Mouse (Mus musculus): ENCODE measurements around the gene Rfc2. TPM values are rescaled to one million over a fixed set of nuclear protein-coding genes. Genes with fewer than 3 reads are reported as not detected.

Rfc2 gene
- total RNA-seq, 2 experiments from 2014 or later = 125 to 279 TPM

DNA sequence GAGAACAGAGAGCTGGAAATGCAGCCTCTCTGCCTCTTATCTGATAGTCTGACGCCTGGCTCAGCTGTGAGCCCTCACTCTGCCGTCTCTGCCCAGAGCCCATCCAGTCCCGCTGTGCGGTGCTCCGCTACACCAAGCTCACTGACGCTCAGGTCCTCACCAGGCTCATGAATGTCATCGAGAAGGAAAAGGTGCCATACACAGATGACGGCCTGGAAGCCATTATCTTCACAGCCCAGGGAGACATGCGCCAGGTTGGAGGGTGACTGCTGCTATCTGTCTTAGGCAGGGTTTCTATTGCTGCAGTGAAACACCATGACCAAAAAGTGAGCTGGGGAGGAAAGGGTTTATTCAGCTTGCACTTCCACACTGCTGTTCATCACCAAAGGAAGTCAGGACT, 11.9 kb downstream of the Rfc2 start:
- peak; percentile 96 for ATAC-seq (replicated peaks; ENCODE audit: low FRiP score, low TSS enrichment, poor library complexity, severe bottlenecking)

- no peak for ATAC-seq (replicated peaks; ENCODE audit: low FRiP score, low TSS enrichment, poor library complexity, severe bottlenecking)
Observed at GRCm38 (mm10) chr5:134597711-134598110, 16.5 kb downstream of the Rfc2 start.

- ATAC-seq (replicated peaks; ENCODE audit: low FRiP score, low TSS enrichment, poor library complexity, severe bottlenecking) = no peak
Observed at GRCm38 (mm10) chr5:134604376-134604775, 23.2 kb downstream of the Rfc2 start.

- ATAC-seq (replicated peaks; ENCODE audit: low FRiP score, low TSS enrichment, poor library complexity, severe bottlenecking) = peak; percentile 44; the same call in 1 of the 2 replicates
Observed at GRCm38 (mm10) chr5:134606314-134606713, 25.1 kb downstream of the Rfc2 start.

GRCm38 (mm10) chr5:134607121-134607520, 26.0 kb downstream of the Rfc2 start:
- ATAC-seq (replicated peaks; ENCODE audit: low FRiP score, low TSS enrichment, poor library complexity, severe bottlenecking) = no peak

DNA sequence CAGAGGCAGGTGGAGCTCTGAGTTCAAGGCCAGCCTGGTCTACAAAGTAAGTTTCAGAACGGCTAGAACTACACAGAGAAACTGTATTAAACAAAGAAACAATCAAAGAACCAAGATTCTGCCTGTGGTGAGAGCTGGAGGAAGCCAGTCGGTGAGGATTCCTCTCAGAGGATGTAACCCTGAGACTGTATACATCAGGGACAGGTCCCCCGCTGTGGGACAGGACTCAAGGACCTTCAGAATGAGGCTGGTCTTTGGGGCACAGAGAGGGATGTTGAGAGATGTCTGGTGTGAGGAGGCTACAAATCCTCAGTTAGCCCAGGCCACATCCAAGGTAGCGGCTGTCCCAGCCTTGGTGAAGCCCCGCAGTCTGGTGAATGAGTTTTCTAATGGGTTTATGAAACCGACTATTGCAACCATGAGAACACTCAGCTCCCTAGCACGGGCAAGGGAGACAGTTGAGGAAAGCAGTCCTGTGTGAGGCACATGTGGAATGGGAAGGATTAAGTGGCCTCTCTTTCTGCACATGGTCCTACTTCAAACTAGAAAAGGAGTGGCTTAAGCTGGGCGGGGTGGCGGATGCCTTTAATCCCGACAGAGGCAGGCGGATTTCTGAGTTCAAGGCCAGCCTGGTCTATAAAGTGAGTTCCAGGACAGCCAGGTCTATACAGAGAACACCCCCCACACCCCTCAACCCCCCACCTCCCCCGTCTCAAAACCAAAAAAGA, 28.9 kb downstream of the Rfc2 start:
- ATAC-seq (replicated peaks; ENCODE audit: low FRiP score, low TSS enrichment, poor library complexity, severe bottlenecking) = no peak

- peak; percentile 26; the same call in 1 of the 2 replicates for ATAC-seq (replicated peaks; ENCODE audit: low FRiP score, low TSS enrichment, poor library complexity, severe bottlenecking)
Observed at GRCm38 (mm10) chr5:134611810-134612521, 30.8 kb downstream of the Rfc2 start.

GRCm38 (mm10) chr5:134613727-134614126, 32.6 kb downstream of the Rfc2 start:
- no peak for ATAC-seq (replicated peaks; ENCODE audit: low FRiP score, low TSS enrichment, poor library complexity, severe bottlenecking)

DNA sequence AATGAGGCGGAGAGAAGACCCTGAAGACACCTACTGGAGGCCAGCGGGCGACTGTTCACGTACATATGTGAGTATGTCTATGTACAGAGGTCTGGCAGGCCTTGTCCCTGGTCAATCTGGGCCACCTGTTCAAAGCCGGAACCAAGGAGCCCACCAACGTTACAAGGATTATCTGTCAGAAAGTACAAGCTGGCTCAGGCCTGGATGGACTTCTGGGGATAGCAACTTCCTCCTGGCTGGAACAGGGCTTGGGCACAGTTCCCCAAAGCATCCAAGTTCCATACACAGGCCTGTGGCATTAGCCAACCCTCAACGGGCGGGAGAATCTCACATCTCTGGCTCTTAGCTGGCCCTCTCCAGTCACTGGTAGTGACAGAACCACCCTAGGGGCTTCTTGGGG, 33.1 kb downstream of the Rfc2 start:
- no peak for ATAC-seq (replicated peaks; ENCODE audit: low FRiP score, low TSS enrichment, poor library complexity, severe bottlenecking)

- peak; percentile 46 for ATAC-seq (replicated peaks; ENCODE audit: low FRiP score, low TSS enrichment, poor library complexity, severe bottlenecking)
Observed at GRCm38 (mm10) chr5:134614802-134615201, 33.6 kb downstream of the Rfc2 start, which contains the start of gene Lat2. Gene Lat2, minus strand, starts transcription at chr5:134615025.

GRCm38 (mm10) chr5:134615380-134615779, 34.2 kb downstream of the Rfc2 start:
- no peak for ATAC-seq (replicated peaks; ENCODE audit: low FRiP score, low TSS enrichment, poor library complexity, severe bottlenecking)

- no peak for ATAC-seq (replicated peaks; ENCODE audit: low FRiP score, low TSS enrichment, poor library complexity, severe bottlenecking)
Observed at GRCm38 (mm10) chr5:134615780-134616179, 34.6 kb downstream of the Rfc2 start.

DNA sequence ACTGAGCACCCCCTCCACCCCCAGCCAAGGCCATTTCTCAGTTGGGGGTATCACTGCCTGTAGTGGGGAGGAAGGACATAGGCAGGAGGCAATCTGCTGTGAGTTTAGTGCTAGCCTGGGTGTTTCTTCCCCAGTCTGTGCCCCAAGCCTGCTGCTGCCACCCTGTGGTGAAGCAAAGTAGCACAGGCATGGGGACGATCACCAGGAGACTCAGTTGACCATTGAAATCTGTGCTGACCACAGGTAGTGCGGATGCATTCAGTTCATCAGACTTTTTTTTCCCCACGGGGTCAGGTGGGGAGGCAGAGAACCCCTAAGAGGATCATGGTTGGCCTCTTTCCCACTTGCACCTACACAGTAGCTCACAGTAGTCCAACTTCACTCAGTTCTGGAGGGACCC, 35.9 kb downstream of the Rfc2 start:
- peak; percentile 51; the same call in 1 of the 2 replicates for ATAC-seq (replicated peaks; ENCODE audit: low FRiP score, low TSS enrichment, poor library complexity, severe bottlenecking)

DNA sequence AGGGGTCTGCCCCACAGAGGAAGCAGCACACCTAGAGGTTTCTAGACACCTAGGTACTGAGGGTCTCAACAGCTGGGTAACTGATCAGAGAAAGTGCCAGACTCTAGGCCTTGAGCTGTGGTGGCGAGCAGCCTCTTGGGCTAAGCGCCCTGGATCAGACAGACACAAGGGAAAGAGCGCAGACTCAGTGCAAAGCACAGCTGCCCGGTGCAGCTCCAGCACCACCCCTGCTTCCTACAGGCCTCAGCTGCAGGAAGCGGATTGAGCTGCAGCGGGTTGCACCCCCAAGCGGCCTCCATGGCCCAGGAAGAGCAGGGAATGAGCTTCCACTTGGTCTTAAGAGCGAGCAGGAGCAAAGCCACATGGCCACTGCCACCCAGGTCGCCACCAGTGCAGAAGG, 39.3 kb downstream of the Rfc2 start:
- no peak for ATAC-seq (replicated peaks; ENCODE audit: low FRiP score, low TSS enrichment, poor library complexity, severe bottlenecking)

- no peak for ATAC-seq (replicated peaks; ENCODE audit: low FRiP score, low TSS enrichment, poor library complexity, severe bottlenecking)
Observed at GRCm38 (mm10) chr5:134621099-134621640, 40.0 kb downstream of the Rfc2 start.

GRCm38 (mm10) chr5:134622069-134622468, 40.9 kb downstream of the Rfc2 start:
- ATAC-seq (replicated peaks; ENCODE audit: low FRiP score, low TSS enrichment, poor library complexity, severe bottlenecking) = no peak

DNA sequence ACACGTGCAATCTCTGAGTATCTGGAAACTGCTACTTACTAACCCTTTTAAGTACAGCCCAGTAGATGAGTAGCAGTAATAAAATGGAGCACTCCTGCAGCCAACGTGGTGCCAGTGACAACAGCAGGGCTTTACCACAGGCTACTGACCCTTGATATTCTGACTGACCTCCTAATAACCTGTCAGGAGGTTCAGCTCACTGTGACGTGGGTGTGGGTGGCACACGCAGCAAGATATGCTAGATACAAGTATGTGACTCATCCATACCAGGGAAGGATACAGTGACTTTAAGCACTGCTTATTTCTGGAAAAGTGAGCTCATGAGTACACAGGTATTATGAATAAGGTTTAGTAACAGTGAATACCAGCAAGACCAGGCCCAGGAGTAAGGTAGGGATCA, 48.3 kb downstream of the Rfc2 start:
- ATAC-seq (replicated peaks; ENCODE audit: low FRiP score, low TSS enrichment, poor library complexity, severe bottlenecking) = no peak

DNA sequence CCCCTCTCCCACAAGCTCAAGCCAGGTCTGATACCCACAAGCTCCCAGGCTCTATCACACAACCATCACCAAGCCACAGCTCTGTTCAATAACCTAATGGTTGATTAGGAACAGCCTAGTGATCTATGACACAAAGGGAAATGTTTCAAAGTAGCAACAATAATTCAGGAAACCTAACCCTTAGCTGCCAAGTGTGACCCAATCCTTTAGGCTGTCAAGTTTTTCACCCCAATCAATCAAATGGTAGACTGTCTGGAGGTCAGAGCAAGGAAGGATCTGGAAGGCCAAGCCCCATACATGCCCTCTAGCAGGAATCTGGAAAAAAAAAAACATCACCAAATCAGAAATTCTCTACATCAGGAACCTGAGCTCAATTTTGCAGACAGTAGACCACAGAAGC, 49.7 kb downstream of the Rfc2 start:
- ATAC-seq (replicated peaks; ENCODE audit: low FRiP score, low TSS enrichment, poor library complexity, severe bottlenecking) = no peak

- no peak for ATAC-seq (replicated peaks; ENCODE audit: low FRiP score, low TSS enrichment, poor library complexity, severe bottlenecking)
Observed at GRCm38 (mm10) chr5:134632841-134633240, 51.7 kb downstream of the Rfc2 start.

DNA sequence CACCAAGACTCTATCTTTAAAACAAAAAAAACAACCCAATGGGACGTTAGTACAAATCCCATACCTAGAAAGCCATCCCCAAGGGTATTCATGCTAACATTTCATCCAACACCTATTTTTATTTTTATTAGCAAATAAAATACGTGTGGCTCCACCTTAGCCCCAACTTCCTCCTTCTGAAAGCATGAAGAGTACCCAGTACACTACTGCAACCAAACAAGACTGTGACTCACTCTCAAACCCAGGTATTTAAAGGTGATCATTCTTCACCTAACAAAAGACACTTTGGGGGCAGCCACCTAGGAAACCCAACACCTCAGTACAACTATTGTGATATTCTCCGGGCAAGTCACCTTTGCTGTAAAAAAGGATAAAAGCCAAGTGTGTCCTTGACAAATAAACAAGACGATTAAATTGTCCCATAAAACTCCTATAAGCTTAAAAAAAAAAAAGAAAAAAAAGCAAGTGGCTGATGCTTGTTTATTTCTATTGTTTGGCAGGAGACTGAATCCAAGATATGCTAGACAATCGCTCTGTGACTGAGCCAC, 56.7 kb downstream of the Rfc2 start:
- ATAC-seq (replicated peaks; ENCODE audit: low FRiP score, low TSS enrichment, poor library complexity, severe bottlenecking) = no peak
